Mouse (Mus musculus) myocyte (in vitro differentiated cells): ENCODE measurements around the gene Mios.

ENCODE experiments used
- MAX ChIP-seq: IDR thresholded peaks from one replicate; pipeline ENCODE4 v1.6.1; 2011; ENCODE audit warnings: low read depth, mild to moderate bottlenecking, control low read depth
- POLR2A ChIP-seq: IDR thresholded peaks from one replicate; pipeline ENCODE4 v1.6.1; 2011; ENCODE audit warnings: low read depth, mild to moderate bottlenecking, control low read depth, moderate library complexity; ENCODE audit not compliant: insufficient read length
- USF1 ChIP-seq: IDR thresholded peaks from one replicate; pipeline ENCODE4 v1.6.1; 2011; ENCODE audit warnings: low read depth, mild to moderate bottlenecking, control low read depth, moderate library complexity

DNA sequence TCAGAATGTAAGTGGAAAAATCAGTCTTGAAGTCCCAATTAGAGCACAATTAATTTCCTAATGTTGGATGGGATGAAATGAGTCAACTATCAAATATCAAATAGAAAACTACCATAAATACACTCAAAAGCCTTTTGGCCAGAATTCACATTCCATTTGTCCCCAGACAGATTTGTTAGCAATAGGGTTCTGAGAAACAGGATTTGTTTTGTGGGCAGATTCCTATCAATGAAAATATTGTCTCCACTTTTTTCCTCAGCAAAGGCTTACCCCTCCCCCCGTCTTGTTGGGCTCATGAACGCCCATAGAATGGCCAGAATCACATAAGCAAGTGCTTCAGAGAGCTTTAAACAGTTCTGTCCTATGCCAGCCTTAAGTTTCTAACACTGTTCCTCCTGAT is 49.0 kb upstream of the Mios start:
- TF ChIP-seq POLR2A (no peak), USF1 (no peak), MAX (no peak)
